Mouse (Mus musculus): ENCODE data around the gene Gm8138.
"Not testable (repeated sequence)": the region's sequence is repeated elsewhere in the genome, so short reads cannot be mapped to it uniquely, and the experiment has no call there.

Gm8138 gene

DNA sequence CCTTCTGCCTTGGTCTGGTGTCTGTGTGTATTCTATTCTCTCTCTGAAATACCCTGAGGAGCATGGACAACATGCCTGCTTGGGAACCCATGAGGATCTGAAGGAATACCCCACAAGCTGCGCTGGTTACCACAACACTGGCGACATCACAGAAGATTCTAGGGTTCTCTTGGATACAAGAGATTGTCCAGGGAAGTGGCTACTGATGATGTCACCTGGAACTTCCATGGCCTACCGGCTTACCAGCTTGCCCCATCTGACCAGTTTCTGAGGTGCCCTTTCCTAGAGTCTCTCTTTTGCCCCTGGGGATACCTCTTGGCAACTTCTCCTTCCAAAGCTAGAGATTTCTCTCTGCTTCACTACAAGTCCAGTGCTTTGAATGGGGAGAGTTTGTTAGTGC lies at the start of gene Gm8138:
Gene Gm8138, minus strand, starts transcription at position 101 of the 400 bp plus-strand sequence.
- in situ Hi-C loops (cut with MboI; ENCODE audit: low pct_unique_long_range_greater_than_20kb in 1 of 2, low sequenced_read_pairs in 2 of 2, unreplicated experiment in 1 of 2), result not testable (repeated sequence)

DNA sequence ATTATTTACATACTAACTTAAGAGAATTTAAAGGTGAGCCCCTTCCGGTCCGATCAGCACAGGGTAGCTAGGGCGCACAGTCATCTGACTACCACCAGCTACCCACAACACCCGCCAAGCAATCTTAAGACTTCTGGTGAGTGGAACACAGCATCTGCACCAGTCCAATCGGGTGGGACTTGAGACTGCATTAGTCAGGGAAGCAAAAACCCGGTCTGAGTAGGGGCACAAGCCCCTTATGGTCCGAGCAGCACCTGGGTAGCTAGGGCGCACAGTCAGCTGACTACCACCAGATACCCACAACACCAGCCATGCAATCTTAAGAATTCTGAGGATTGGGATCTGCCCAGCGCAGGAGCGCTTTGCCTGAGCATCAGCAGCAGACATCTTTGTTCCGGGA lies 54.4 kb downstream of the Gm8138 start:
- in situ Hi-C loops (cut with MboI; ENCODE audit: low pct_unique_long_range_greater_than_20kb in 1 of 2, low sequenced_read_pairs in 2 of 2, unreplicated experiment in 1 of 2), result not testable (repeated sequence)
